Mouse (Mus musculus) thymus, adult 2 months (tissue): ENCODE results near the gene Shb.

Experiments used
- CTCF ChIP-seq: fragments of 200-500 bp; IDR thresholded peaks from 2 replicates; pipeline ENCODE4 v1.5.1; 2012; ENCODE audit warnings: mild to moderate bottlenecking, control low read depth, low read length, moderate library complexity, borderline replicate concordance; ENCODE audit not compliant: control insufficient read depth, poor library complexity, insufficient read depth; ENCODE audit errors: extremely low read depth
- POLR2A ChIP-seq: fragments of 200-500 bp; IDR thresholded peaks from 2 replicates; pipeline ENCODE4 v1.6.1; 2012; ENCODE audit warnings: mild to moderate bottlenecking, low read length, control low read depth, moderate library complexity; ENCODE audit not compliant: control insufficient read depth, poor library complexity, insufficient read depth; ENCODE audit errors: extremely low read depth

DNA sequence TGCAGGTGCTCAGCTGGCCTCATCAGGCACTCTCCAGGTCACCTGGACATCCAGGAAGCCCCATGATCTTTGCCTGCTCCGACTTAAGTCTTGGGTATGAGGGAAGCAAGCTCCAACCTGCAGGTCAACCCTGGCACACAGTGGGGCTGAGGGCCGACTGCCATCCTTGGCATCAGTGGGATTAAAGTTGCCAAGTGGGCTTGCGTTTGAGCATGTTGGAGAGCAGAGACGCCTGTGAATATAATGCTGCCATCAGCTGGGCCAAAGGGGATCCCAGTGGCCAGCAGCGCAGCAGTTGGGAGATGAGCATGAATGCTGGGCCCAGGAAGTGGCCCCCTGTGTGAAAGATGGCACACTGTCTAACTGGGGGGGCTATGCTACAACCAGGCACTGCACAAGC, 25.9 kb upstream of the Shb start:
- TF ChIP-seq POLR2A: no peak
- no peak for TF ChIP-seq CTCF
